Mouse (Mus musculus) ES-E14 (cell line): ENCODE measurements around the gene Pik3r2. TPM values are rescaled to one million over a fixed set of nuclear protein-coding genes. Genes with fewer than 3 reads are reported as not detected.
A peak's percentile ranks its signal among the peaks of the same experiment; 100 is the strongest.

Source experiments
- DNase-seq: peaks from one replicate; pipeline ENCODE4 v3.0.0-alpha.2; 2013; ENCODE audit warnings: low read depth, low spot score
- H3K27ac ChIP-seq: 2 replicates; pipeline ENCODE4 v1.5.1; 2012; ENCODE audit warnings: low read depth, mild to moderate bottlenecking, low read length, moderate library complexity, mixed read lengths; ENCODE audit not compliant: poor library complexity, insufficient read depth, severe bottlenecking
- H3K36me3 ChIP-seq: 2 replicates; pipeline ENCODE4 v1.6.1; 2012; ENCODE audit warnings: mild to moderate bottlenecking, low read length, moderate library complexity, mixed read lengths; ENCODE audit not compliant: control insufficient read depth, poor library complexity, insufficient read depth, severe bottlenecking
- H3K4me1 ChIP-seq, 2 experiments: fragments of 150-350 bp in 1 of 2; sonication (generic) in 1 of 2; 2 replicates each; pipeline ENCODE4 v1.6.1; 2012; ENCODE audit warnings: low read length in 2 of 2, mild to moderate bottlenecking in 1 of 2, mixed read lengths in 1 of 2; ENCODE audit not compliant: control insufficient read depth in 2 of 2, insufficient read depth in 2 of 2, poor library complexity in 1 of 2
- H3K4me3 ChIP-seq, 2 experiments: fragments of 150-350 bp in 1 of 2; sonication (generic) in 1 of 2; 2 replicates each; pipeline ENCODE4 v1.5.1; 2012; ENCODE audit warnings: low read length in 2 of 2, low read depth in 1 of 2, mild to moderate bottlenecking in 1 of 2, mixed read lengths in 1 of 2; ENCODE audit not compliant: insufficient read depth in 1 of 2, poor library complexity in 1 of 2, severe bottlenecking in 1 of 2
- H3K9ac ChIP-seq: 2 replicates; pipeline ENCODE4 v1.6.1; 2012; ENCODE audit warnings: low read depth, mild to moderate bottlenecking, low read length, mixed read lengths; ENCODE audit not compliant: poor library complexity, insufficient read depth, severe bottlenecking
- H3K9me3 ChIP-seq: fragments of 150-350 bp; sonication (generic); 2 replicates; pipeline ENCODE4 v1.6.1; 2012; ENCODE audit warnings: low read depth, mild to moderate bottlenecking, low read length; ENCODE audit not compliant: control insufficient read depth, insufficient read depth
- CHD2 ChIP-seq: IDR thresholded peaks from 2 replicates; pipeline ENCODE4 v1.6.1; 2014; ENCODE audit warnings: mild to moderate bottlenecking, low read depth, low read length, inconsistent platforms
- HCFC1 ChIP-seq: IDR thresholded peaks from 2 replicates; pipeline ENCODE4 v1.6.1; 2012; ENCODE audit warnings: low read length, inconsistent platforms, borderline replicate concordance; ENCODE audit not compliant: insufficient read depth
- MAFK ChIP-seq: IDR thresholded peaks from 2 replicates; pipeline ENCODE4 v1.6.1; 2014; ENCODE audit warnings: mild to moderate bottlenecking, low read depth, low read length, inconsistent platforms; ENCODE audit not compliant: insufficient read depth
- ZC3H11A ChIP-seq: IDR thresholded peaks from 2 replicates; pipeline ENCODE4 v1.6.1; 2012; ENCODE audit warnings: low read depth, mild to moderate bottlenecking, inconsistent platforms, low read length, borderline replicate concordance
- ZNF384 ChIP-seq: IDR thresholded peaks from 2 replicates; pipeline ENCODE4 v1.6.1; 2012; ENCODE audit warnings: low read depth, low read length, inconsistent platforms
- in situ Hi-C, 2 experiments: fragments of 600-800 bp; cut with MboI; formaldehyde crosslinking; loops; one replicate each; pipeline ENCODE4 v1.15.1; 2025; ENCODE audit warnings: low sequenced_read_pairs in 2 of 2, inconsistent platforms in 1 of 2; ENCODE audit not compliant: unreplicated experiment in 2 of 2
- total RNA-seq: library from RNA; depleted of rRNA; stranded (reverse); fragments of 300-350 nt; gene quantifications from 2 replicates; pipeline ENCODE4 v1.2.3, GENCODE M21; 2012

Gene Pik3r2
- total RNA-seq, 1 experiment, result 52.7 TPM

- Histone ChIP-seq H3K9ac (no peak overlapping the region), H3K4me1 (peaks cover 0 to 36% of the 10 kb centered on the region in 2 experiments; a peak in 2 of 4 replicates), H3K36me3 (peaks cover 8% of the 10 kb centered on the region; the same call in 1 of the 2 replicates), H3K4me3 (no peak overlapping the region), H3K27ac (no peak overlapping the region), H3K9me3 (no peaks in the 10 kb centered on the region)
- no peak for TF ChIP-seq MAFK
- no peak for TF ChIP-seq HCFC1
- no peak for TF ChIP-seq ZC3H11A
- no peak for TF ChIP-seq CHD2
- in situ Hi-C loops, result no loop called here
- DNase-seq, result no peak
These were observed 12.5 kb upstream of the Pik3r2 start for GRCm38 (mm10) chr8:70789046-70789445.

- in situ Hi-C loops, result no loop called here
- no peak for TF ChIP-seq HCFC1
- TF ChIP-seq ZNF384, result no peak
- TF ChIP-seq MAFK, result no peak
- no peak for TF ChIP-seq ZC3H11A
- no peak for TF ChIP-seq CHD2
- H3K9me3 ChIP-seq, result no peaks in the 10 kb centered on the region
- peaks cover 17% of the 10 kb centered on the region; the same call in 1 of the 2 replicates for H3K36me3 ChIP-seq
- H3K27ac ChIP-seq, result no peak overlapping the region
- H3K4me1 ChIP-seq, result peaks cover 0 to 35% of the 10 kb centered on the region in 2 experiments; a peak in 2 of 4 replicates
- peak overlapping the region; percentile 35 to 44; a peak in 3 of 4 replicates for H3K4me3 ChIP-seq
- DNase-seq, result peak; percentile 94
- 0 out of 2 replicates have a peak overlapping the region, but pooled peaks have one; percentile 12 for H3K9ac ChIP-seq
These were observed 11.6 kb upstream of the Pik3r2 start for GRCm38 (mm10) chr8:70787941-70788667.

DNA sequence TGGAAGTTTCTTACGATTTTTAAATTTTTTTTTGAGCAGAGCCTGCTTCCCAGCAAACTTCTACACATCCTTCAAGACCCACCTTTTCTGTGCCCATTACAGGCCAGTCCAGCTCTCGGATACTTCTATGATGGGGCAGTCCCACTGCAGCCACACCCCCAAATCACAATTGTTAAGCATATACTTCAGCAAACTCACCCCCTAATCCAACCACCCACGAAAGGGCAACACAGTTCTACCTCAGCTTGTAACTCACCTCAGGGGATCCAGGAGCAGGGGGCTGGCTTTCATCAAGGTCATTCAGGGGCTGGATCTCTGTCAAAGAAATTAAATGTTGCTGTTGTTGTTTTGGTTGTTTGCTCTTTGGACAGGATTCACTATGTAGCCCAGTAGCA, 10.5 kb upstream of the Pik3r2 start:
- Histone ChIP-seq H3K4me1 (peaks cover 0 to 33% of the 10 kb centered on the region in 2 experiments; a peak in 2 of 4 replicates), H3K4me3 (no peak overlapping the region), H3K27ac (no peak overlapping the region), H3K9me3 (no peaks in the 10 kb centered on the region), H3K9ac (no peak overlapping the region), H3K36me3 (peaks cover 17% of the 10 kb centered on the region; the same call in 1 of the 2 replicates)
- TF ChIP-seq ZNF384 (no peak), HCFC1 (no peak), MAFK (no peak), ZC3H11A (no peak), CHD2 (no peak)
- in situ Hi-C loops, result no loop called here
- DNase-seq, result no peak

- Histone ChIP-seq H3K4me3 (peak overlapping the region in 1 of 2 experiments; percentile 31; a peak in 1 of 4 replicates), H3K27ac (no peak overlapping the region), H3K4me1 (peaks cover 0 to 30% of the 10 kb centered on the region in 2 experiments; a peak in 2 of 4 replicates), H3K9ac (no peak overlapping the region), H3K9me3 (no peaks in the 10 kb centered on the region), H3K36me3 (peaks cover 17% of the 10 kb centered on the region; the same call in 1 of the 2 replicates)
- TF ChIP-seq ZC3H11A, result no peak
- no peak for TF ChIP-seq ZNF384
- no peak for TF ChIP-seq HCFC1
- TF ChIP-seq CHD2, result no peak
- TF ChIP-seq MAFK, result no peak
- in situ Hi-C loops, result no loop called here
- no peak for DNase-seq
These were observed 10.0 kb upstream of the Pik3r2 start for GRCm38 (mm10) chr8:70786291-70787050.
